Mouse (Mus musculus) C2C12 (cell line): ENCODE measurements around the gene Dnaja2.

Experiments
- CEBPB ChIP-seq: IDR thresholded peaks from one replicate; pipeline ENCODE4 v1.6.1; 2011; ENCODE audit warnings: low read depth, mild to moderate bottlenecking, control low read depth, moderate library complexity
- CTCF ChIP-seq: IDR thresholded peaks from one replicate; pipeline ENCODE4 v1.5.1; 2011; ENCODE audit not compliant: control insufficient read depth, insufficient read depth, insufficient read length
- FOSL1 ChIP-seq: IDR thresholded peaks from one replicate; pipeline ENCODE4 v1.8.0; 2011; ENCODE audit warnings: mild to moderate bottlenecking, low read length; ENCODE audit not compliant: poor library complexity, insufficient read depth, severe bottlenecking
- MAX ChIP-seq: IDR thresholded peaks from one replicate; pipeline ENCODE4 v1.6.1; 2011; ENCODE audit warnings: mild to moderate bottlenecking, control low read depth
- MYOG ChIP-seq: IDR thresholded peaks from one replicate; pipeline ENCODE4 v1.6.1; 2011; ENCODE audit not compliant: control insufficient read depth, insufficient read length; ENCODE audit errors: extremely low read depth
- USF1 ChIP-seq: IDR thresholded peaks from one replicate; pipeline ENCODE4 v1.6.1; 2011; ENCODE audit warnings: low read depth, mild to moderate bottlenecking, control low read depth, moderate library complexity

DNA sequence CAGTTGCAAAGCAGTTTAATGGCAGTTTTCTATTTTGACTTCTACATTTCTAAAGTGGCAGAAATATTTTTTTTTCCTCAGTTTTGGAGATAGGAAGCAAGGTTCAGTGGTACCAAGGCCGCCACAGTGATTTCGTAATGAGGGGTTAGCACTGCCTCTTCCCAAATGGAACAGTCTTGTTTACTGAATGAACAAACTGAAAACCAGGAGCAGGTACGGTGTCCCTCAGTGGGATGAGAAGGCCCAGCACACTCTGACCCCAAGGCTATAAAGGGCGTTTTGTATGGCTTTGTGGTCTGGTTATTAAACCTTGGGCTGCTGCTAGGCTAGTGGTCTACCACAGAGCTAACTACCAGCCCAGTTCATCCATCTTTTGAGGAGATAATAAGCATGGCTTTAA, 49.1 kb upstream of the Dnaja2 start:
- TF ChIP-seq CTCF, result no peak
- TF ChIP-seq MAX, result no peak
- no peak for TF ChIP-seq USF1
- TF ChIP-seq FOSL1, result no peak
- TF ChIP-seq CEBPB, result no peak
- no peak for TF ChIP-seq MYOG
